Mouse (Mus musculus) ES-E14 (cell line): ENCODE measurements at regions not wholly inside any gene's neighbourhood (a gene's known extent, or its start where the extent isn't known, plus 50 kb on each side); places are given as distances from the start of the nearest gene placed in this dataset.

Source experiments
- CHD2 ChIP-seq: IDR thresholded peaks from 2 replicates; pipeline ENCODE4 v1.6.1; 2014; ENCODE audit warnings: mild to moderate bottlenecking, low read depth, low read length, inconsistent platforms
- MAFK ChIP-seq: IDR thresholded peaks from 2 replicates; pipeline ENCODE4 v1.6.1; 2014; ENCODE audit warnings: mild to moderate bottlenecking, low read depth, low read length, inconsistent platforms; ENCODE audit not compliant: insufficient read depth

GRCm38 (mm10) chr7:136136666-136137065, 420.5 kb upstream of the Mki67 start:
- TF ChIP-seq MAFK (no peak), CHD2 (no peak)
